Mouse (Mus musculus) midbrain, embryonic 16.5 days (tissue): ENCODE data around the gene Nrbp1. TPM values are rescaled to one million over a fixed set of nuclear protein-coding genes. Genes with fewer than 3 reads are reported as not detected.

Experiments
- ATAC-seq: fragments of 200-750 bp; cut with Nextera tagmentation; 2 replicates; pipeline ENCODE4 v1.8.0; 2017; ENCODE audit warnings: moderate TSS enrichment
- H3K27ac ChIP-seq: fragments of 300-500 bp; sonication (generic); 2 replicates; pipeline ENCODE4 v1.5.1; 2014; ENCODE audit warnings: mild to moderate bottlenecking, low read length, mixed read lengths
- H3K27me3 ChIP-seq: fragments of 300-500 bp; sonication (generic); 2 replicates; pipeline ENCODE4 v1.6.1; 2014; ENCODE audit warnings: low read depth, low read length, mixed read lengths; ENCODE audit not compliant: control insufficient read depth, insufficient read depth
- H3K36me3 ChIP-seq: fragments of 300-500 bp; sonication (generic); 2 replicates; pipeline ENCODE4 v1.6.1; 2014; ENCODE audit warnings: mild to moderate bottlenecking, low read length, moderate library complexity, mixed read lengths; ENCODE audit not compliant: control insufficient read depth, insufficient read depth
- H3K4me1 ChIP-seq: fragments of 300-500 bp; sonication (generic); 2 replicates; pipeline ENCODE4 v1.6.1; 2014; ENCODE audit warnings: mild to moderate bottlenecking, low read length, mixed read lengths; ENCODE audit not compliant: control insufficient read depth, insufficient read depth
- H3K4me2 ChIP-seq: fragments of 300-500 bp; sonication (generic); 2 replicates; pipeline ENCODE4 v1.6.1; 2014; ENCODE audit warnings: mild to moderate bottlenecking, low read length, mixed read lengths
- H3K4me3 ChIP-seq: fragments of 300-500 bp; sonication (generic); 2 replicates; pipeline ENCODE4 v1.5.1; 2014; ENCODE audit warnings: low read depth, mild to moderate bottlenecking, low read length, moderate library complexity, mixed read lengths
- H3K9ac ChIP-seq: fragments of 300-500 bp; sonication (generic); 2 replicates; pipeline ENCODE4 v1.6.1; 2014; ENCODE audit warnings: low read depth, low read length, mixed read lengths
- H3K9me3 ChIP-seq: fragments of 300-500 bp; sonication (generic); replicated peaks from 2 replicates; pipeline ENCODE4 v1.6.1; 2014; ENCODE audit warnings: mild to moderate bottlenecking, low read length, mixed read lengths; ENCODE audit not compliant: control insufficient read depth, poor library complexity, severe bottlenecking
- WGBS: fragments of 180-500 bp; shearing (Covaris S2); extraction: QIAGEN DNeasy Blood & Tissue Kit; methylation state at CpG from one replicate; pipeline ENCODE4 v1.1.7; 2014; 5-methylcytosine and 5-hydroxymethylcytosine counted together
- polyA plus RNA-seq: library from polyadenylated mRNA; unstranded; fragments of >200 nt; fragmentation: Nextera tagmentation; extraction: Ambion mirVana; gene quantifications from 2 replicates; pipeline ENCODE4 v1.2.1, GENCODE M21; 2015

The Nrbp1 gene
- polyA plus RNA-seq, 1 experiment from 2014 or later: 165 TPM

DNA sequence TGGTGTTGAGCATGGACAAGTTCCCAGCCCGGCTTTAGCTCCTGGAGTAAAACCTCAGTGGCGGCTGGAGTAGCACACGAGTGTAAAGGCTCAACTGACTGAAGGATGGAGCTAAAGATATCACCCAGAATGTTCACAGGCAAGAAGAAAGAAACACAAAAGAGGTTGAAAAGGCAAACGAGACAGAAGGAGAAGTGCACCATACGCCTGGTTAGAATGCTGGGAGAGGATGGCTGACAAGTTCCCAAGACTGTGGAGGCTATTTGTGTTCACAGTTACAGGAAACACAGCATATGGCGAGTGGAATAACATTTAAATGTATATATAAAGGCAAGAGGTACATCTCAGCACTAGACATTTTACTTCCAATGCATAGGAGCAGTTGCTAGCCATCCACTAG lies 32.4 kb downstream of the Nrbp1 start:
- no peak overlapping the region for H3K9ac ChIP-seq
- no peak overlapping the region for H3K4me3 ChIP-seq
- no peaks in the 10 kb centered on the region for H3K9me3 ChIP-seq
- no peaks in the 10 kb centered on the region for H3K4me1 ChIP-seq
- H3K27me3 ChIP-seq: no peaks in the 10 kb centered on the region
- WGBS: 87% methylated on average over 6 of the region's 6 CpGs
- H3K36me3 ChIP-seq: peaks cover 36% of the 10 kb centered on the region
- H3K27ac ChIP-seq: no peak overlapping the region
- H3K4me2 ChIP-seq: no peak overlapping the region
- no peak for ATAC-seq

DNA sequence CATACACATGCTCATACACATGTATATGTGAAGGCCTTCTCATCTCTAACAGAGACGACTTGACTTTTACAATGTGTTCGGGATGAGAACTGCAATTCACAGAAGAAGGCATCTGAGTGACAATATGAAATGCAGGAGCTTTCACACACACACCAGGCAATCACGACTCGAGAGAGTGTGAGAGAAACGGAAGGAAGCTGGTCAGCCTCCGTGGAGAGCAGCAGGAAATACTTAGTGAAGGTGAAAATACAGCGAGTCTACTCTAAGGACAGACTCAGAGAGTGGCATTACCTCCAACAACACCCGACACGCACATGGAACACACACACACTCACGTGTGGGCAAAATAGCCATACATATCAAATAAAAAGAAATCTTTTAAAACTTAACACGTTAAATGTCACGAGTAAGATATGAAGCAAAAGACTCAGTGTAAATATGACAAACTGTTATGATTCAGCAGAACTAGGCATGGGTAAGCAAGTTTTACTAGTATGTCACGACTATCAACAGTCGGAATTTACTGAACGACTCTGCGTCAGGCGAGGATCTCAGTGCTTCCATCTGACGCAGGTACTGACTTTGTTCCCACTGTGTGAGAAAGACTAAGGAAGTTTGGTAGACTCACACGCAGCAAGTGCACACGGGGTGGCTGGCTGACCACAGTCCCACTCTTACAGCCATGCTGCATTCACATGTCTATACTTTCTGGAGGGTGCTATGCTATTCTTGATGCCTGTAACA lies 38.8 kb downstream of the Nrbp1 start:
- H3K9me3 ChIP-seq: no peaks in the 10 kb centered on the region
- ATAC-seq: no peak
- H3K4me2 ChIP-seq: no peak overlapping the region
- no peaks in the 10 kb centered on the region for H3K4me1 ChIP-seq
- no peaks in the 10 kb centered on the region for H3K27me3 ChIP-seq
- H3K36me3 ChIP-seq: peaks cover 44% of the 10 kb centered on the region
- no peak overlapping the region for H3K9ac ChIP-seq
- no peak overlapping the region for H3K4me3 ChIP-seq
- WGBS: 87% methylated on average over 20 of the region's 20 CpGs
- H3K27ac ChIP-seq: no peak overlapping the region

DNA sequence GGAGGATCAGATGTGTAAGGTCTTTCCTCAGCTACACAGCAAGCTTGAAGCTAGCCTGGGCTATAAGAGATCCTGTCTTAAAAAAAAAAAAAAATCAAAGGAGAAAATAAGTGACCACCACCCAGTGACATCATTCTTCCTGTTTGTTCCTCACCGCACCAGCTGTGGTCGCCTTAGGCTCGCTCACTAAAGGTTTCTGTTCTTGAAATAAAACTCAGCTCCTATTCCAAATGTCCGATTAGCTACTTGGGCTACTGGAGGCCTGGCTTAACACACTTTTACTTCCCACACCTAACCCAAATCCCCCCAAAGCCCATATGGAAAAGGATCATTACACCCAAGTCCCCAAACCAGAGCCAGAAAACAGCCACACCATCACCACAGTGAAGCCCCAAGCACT lies 47.6 kb downstream of the Nrbp1 start:
- no peaks in the 10 kb centered on the region for H3K27me3 ChIP-seq
- no peak overlapping the region for H3K4me3 ChIP-seq
- H3K27ac ChIP-seq: no peak overlapping the region
- peaks cover 25% of the 10 kb centered on the region for H3K36me3 ChIP-seq
- ATAC-seq: no peak
- H3K4me1 ChIP-seq: peaks cover 14% of the 10 kb centered on the region
- H3K9me3 ChIP-seq: no peaks in the 10 kb centered on the region
- H3K4me2 ChIP-seq: no peak overlapping the region
- 85% methylated on average over 4 of the region's 4 CpGs for WGBS
- no peak overlapping the region for H3K9ac ChIP-seq

DNA sequence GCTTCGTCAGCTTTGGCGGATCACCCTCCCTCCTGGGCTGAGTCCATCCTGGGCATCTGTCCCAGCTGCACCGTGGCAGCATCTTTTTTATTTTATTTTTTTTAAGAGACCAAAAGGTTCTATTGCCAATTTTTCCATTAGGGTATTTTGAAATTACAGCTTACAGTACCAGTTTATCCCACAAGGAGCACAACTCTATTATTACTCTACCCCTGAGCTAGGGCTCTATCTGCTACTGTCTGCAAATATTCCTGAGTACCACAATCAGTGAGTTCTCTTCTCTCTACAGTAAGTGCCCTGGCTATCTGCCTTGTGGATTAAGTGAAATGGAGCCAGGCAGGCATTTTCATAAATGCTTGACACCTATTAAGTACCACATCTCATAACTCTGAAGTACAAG lies 48.0 kb downstream of the Nrbp1 start:
- WGBS: 70% methylated on average over 3 of the region's 3 CpGs
- Histone ChIP-seq H3K27ac (no peak overlapping the region), H3K4me2 (no peak overlapping the region), H3K4me1 (peaks cover 14% of the 10 kb centered on the region), H3K36me3 (peaks cover 21% of the 10 kb centered on the region), H3K9me3 (no peaks in the 10 kb centered on the region), H3K4me3 (no peak overlapping the region), H3K27me3 (no peaks in the 10 kb centered on the region), H3K9ac (no peak overlapping the region)
- ATAC-seq: no peak

DNA sequence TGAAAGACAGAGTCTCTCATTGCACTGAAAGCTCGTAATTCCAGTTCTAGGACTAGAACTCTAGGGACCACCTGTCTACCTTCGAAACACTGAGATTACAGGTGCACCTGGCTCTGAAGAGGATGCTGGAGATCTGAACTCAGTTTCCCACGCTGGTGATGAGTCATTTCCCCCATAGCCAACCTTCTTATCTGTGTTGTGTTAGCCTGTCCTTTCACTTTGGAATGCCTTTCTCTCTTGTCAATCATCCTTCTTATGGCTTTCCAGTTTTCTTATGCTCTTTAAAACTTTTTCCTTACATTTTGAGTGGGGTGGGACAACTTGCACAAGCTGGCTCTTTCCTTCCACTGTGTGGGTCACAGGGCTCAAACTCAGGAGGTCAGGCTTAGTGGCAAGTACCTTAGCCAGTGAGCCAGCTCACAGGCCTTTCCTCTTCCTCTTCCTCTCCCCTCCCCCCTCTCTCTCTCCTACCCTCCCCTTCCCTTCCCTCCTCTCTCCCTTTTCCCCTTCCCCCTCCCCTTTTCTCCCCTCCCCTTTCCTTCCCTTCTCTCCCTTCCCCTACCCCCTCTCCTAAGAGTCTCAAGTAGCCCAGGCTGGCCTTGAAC lies 49.1 kb downstream of the Nrbp1 start:
- ATAC-seq: no peak
- H3K27me3 ChIP-seq: no peaks in the 10 kb centered on the region
- H3K4me3 ChIP-seq: no peak overlapping the region

DNA sequence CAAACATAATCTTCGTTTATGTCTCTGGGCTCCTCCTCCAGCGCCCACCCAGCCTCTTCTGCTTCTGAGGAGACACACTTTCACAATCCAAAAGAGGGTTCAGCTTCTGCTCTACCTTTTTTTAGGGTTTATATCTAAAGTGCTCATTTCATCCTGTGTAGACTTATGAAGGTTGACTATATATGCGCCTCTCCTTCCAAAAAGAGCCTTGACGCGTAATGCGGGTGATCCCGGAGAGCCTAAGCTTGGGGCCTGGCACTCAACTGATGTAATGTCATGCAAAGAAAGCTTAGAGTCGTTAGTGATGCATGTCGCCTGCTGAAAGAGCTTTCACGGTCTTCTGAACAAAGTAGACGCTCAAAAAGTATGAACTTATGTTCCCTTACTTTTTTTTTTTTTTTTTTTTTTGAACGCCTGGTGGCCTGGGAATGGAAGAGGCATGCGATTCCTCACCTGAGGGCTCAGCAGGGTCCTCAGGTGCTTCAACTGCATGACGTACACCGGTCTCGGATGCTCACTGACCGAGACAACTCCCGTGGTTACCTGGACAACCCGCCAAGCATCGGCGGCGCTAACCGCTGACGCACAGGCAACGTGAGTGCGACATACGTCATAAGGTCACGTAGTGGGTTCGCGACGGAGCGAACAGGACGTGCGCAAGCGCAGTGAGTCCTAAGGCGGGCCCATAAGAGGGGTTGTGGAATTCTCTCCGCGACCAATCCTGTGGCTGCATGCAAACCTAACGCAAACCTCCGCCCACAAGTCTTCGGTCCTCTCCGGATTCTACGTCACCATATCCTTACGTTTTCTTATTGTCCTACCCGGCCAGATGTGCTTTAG lies 50.1 kb downstream of the Nrbp1 start, which contains the start of gene Ift172:
Gene Ift172 (minus strand): TSS at position 596 of the 840 bp plus-strand sequence.
- H3K4me3 ChIP-seq: peak within 1 kb of the TSS; percentile 53
- 2% methylated on average over 45 of the region's 45 CpGs for WGBS
- H3K27ac ChIP-seq: peak within 1 kb of the TSS; percentile 87
- H3K27me3 ChIP-seq: no peaks in the 10 kb centered on the region
- ATAC-seq: peak; percentile 90
- H3K9me3 ChIP-seq: no peaks in the 10 kb centered on the region
- H3K4me2 ChIP-seq: peak within 1 kb of the TSS; percentile 93
- peak within 1 kb of the TSS; percentile 66 for H3K9ac ChIP-seq
- peaks cover 29% of the 10 kb centered on the region for H3K4me1 ChIP-seq
- H3K36me3 ChIP-seq: peaks cover 9% of the 10 kb centered on the region; the same call in 1 of the 2 replicates

More for the DNA sequence above, 49.1 kb downstream of the Nrbp1 start:
- peak overlapping the region; percentile 93 for H3K4me2 ChIP-seq
- peaks cover 16% of the 10 kb centered on the region for H3K36me3 ChIP-seq
- peaks cover 25% of the 10 kb centered on the region for H3K4me1 ChIP-seq
- WGBS: 86% methylated on average over 3 of the region's 3 CpGs
- H3K9ac ChIP-seq: no peak overlapping the region
- H3K27ac ChIP-seq: no peak overlapping the region
- H3K9me3 ChIP-seq: no peaks in the 10 kb centered on the region

DNA sequence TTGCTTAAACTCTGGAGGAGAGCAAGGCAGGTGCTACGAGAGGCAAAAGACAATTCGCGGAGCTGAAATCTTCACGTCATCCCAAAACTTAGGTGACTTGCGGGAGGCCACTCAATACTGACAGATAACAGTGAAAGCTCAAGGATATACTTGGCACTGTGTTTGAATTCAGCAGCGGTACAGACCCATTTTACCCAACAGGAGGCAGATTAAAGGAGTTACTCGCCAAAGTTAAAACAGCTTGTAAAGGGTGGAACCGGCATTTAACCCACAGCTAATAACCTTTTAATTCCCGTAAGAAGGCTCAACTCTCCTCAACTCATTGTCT lies 50.7 kb downstream of the Nrbp1 start:
- peak overlapping the region; percentile 66 for H3K9ac ChIP-seq
- WGBS: 3% methylated on average over 9 of the region's 9 CpGs
- ATAC-seq: no peak
- H3K36me3 ChIP-seq: peaks cover 5% of the 10 kb centered on the region; the same call in 1 of the 2 replicates
- H3K27me3 ChIP-seq: no peaks in the 10 kb centered on the region
- H3K9me3 ChIP-seq: no peaks in the 10 kb centered on the region
- peak overlapping the region; percentile 93 for H3K4me2 ChIP-seq
- H3K4me3 ChIP-seq: peak overlapping the region; percentile 53
- peaks cover 30% of the 10 kb centered on the region for H3K4me1 ChIP-seq
- peak overlapping the region; percentile 87 for H3K27ac ChIP-seq

DNA sequence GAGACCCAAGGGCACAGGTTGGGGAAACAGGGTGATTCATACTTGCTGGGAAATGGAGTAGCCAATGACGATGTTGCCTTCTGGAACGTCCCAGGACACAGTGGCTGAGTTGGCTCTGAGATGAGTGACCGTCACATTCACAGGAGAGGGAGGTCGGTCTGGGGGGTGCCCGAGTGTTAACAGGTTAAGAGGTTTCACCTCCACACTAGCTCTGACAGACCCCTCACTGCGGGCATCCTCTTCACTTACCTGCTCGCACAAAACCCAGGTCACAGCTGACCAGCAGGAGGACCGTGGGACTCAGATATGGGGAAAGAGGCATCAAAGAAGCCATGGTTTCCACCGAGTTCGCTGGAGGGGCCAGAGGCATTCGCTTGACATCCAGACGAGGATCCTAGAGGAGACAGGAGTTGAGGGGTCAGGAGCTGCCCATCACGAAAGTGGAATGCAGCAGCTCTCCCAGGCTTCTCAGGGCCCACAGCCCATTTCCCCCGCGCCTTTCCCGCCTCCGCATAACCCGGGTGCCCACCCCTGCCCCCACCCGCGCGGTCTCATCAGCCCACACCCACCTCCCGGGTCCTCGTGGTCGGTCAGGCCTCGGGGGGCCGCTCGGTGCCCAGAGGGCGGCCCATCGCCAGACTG lies 54.4 kb downstream of the Nrbp1 start:
- H3K27ac ChIP-seq: peak overlapping the region; percentile 87
- ATAC-seq: peak; percentile 20
- H3K4me1 ChIP-seq: peaks cover 27% of the 10 kb centered on the region
- H3K27me3 ChIP-seq: no peaks in the 10 kb centered on the region
- H3K4me3 ChIP-seq: peak overlapping the region; percentile 89
- H3K36me3 ChIP-seq: no peaks in the 10 kb centered on the region
- peak overlapping the region; percentile 96 for H3K9ac ChIP-seq
- H3K9me3 ChIP-seq: no peaks in the 10 kb centered on the region
- 5% methylated on average over 28 of the region's 29 CpGs for WGBS
- peak overlapping the region; percentile 93 for H3K4me2 ChIP-seq
